Mouse (Mus musculus): ENCODE measurements around the gene AW209491.

DNA sequence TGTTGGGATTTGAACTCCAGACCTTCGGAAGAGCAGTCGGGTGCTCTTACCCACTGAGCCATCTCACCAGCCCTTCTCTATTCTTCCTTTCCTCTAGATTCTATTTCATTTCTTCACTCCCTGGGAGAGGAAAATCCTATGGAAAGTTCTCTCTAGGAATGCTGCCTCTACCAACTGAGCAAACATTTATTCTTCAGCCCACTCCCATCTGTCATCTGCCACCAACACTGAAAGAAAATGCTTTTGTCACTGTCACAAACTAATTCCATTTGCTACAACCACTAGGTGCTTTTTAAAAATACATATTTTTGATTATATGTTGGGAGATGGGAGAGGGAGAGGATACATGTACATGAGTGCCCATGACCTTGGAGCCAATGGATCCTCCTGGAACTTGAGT lies 27.2 kb upstream of the AW209491 start:
- TF ChIP-seq POLR2A (IDR thresholded peaks at IDR 0.05; ENCODE audit: low read depth, low read length) = no peak
- TF ChIP-seq CTCF (conservative IDR thresholded peaks at IDR 0.05; ENCODE audit: insufficient read depth, insufficient read length, low read depth, low read length) = no peak
